Mouse (Mus musculus) right cerebral cortex, postnatal 10 days (tissue): ENCODE measurements at regions not wholly inside any gene's neighbourhood (a gene's known extent, or its start where the extent isn't known, plus 50 kb on each side); places are given as distances from the start of the nearest gene placed in this dataset.

Experiments
- DNase-seq, 2 experiments: peaks; one replicate each; pipeline ENCODE4 v3.0.0; 2021; ENCODE audit warnings: low spot score in 2 of 2

DNA sequence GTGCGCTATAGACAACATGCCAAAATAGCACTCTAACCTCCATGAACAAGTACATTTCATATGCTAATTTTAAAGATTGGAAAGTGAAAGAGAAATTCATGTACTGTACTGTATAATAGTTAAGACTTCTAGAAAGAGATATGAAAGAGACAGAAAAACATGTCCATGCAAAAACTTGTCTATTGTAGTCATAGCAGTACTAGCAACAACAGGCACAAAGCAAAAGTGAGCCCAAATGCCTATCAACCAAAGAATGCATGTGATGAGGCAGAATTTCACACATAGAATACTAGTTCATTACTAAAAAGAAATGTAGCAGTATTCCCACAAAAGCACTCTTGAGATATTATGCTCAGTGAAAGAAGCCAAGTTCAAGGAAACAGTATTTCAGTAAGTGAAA, 180.4 kb upstream of the Steap4 start:
- no peak for DNase-seq

- DNase-seq: no peak
These were observed 178.0 kb upstream of the Steap4 start for GRCm38 (mm10) chr5:7782235-7782634.

DNA sequence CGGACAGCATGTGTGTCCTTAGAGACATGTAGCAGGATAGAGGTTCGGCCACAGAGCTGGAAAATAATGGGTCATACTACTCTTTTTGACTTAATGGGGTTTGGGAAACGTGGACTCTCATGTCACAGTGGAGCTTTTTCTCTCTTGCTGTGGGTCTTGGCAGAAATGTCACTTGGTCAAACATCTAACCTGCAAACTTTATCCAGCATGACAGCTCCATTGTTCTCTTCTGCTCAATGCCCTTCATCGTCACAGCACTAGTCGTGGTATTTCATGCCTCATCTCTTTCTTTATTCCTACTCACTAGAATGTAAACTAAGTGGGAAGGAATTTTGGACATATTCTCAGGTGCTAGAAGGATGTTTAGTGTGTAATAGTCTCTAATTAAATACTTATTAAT, 171.9 kb upstream of the Steap4 start:
- DNase-seq: no peak

DNA sequence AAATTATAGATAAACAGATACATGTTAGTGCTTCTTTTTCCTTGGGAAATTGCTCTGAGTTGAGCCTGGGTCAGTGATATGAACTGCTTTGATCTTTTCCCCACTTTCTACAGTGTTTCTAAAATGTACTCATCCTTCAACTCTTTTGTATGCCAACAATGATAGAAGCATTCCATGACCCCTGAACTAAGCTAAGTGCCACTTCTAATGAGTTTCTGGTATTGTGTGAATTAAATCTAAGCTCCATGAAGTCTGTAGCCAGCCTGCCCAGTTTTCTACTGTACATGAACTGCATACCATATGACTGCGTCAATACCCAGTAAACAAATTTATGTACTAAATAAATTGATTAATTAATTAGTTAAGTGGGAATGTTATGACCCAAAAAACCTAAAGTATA, 171.1 kb upstream of the Steap4 start:
- DNase-seq: no peak

DNA sequence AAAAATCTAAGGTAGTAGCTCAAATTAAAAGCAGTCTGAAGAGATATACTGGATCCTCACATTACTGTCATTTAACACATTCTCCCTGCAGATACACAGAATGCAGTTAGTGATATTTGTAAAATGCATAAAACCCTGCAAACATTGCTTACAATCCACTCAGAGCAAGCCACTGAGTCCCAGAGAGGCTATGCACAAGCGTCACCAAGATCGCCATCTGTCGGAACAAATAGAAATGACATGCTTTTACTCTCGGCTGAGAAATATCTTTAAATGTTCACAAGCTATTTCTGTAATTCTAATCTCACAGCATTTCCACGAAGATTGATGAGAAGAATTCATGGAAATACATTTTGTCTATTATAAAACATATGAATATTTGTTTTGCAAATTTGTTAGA, 139.7 kb upstream of the Steap4 start:
- peak; percentile 31 to 34 for DNase-seq

DNA sequence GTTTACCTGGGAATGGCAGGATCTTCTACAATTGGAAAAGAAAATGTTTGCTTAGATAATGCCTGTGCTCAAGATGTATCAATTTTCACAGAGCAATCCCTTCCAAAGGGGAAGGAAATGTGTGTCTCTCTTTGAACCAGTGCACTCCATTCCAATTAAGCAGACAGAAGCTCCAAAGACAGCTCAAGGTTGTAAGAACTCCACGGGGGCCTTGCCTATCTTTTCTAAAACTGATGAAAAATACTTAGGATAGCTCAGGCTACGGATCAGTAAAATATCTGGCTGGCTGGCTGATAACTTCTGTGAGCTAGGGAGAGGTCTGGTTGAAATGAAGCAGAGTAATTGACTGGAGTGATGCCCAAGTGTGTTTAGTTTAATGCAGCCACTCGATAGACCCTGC, 138.6 kb upstream of the Steap4 start:
- no peak for DNase-seq

- no peak for DNase-seq
These were observed 130.6 kb upstream of the Steap4 start for GRCm38 (mm10) chr5:7829618-7830017.

DNA sequence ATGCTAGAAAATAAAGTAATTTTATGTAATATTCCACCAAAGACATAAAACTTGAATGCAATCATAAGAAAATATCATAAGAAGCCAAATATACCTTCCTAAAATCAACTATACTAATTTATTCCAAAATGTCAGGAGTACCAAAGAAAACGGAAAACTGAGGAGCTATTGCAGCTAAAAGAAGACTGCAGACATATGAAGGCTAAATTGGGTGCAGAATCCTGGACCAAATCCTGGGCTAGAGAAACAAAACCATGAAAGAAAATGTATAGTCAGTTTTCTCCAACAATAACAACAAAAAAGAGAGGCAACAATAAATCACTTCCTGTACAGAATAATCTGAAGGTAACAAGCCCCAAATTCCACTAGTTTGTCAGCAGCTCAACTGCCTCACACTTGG, 126.4 kb upstream of the Steap4 start:
- no peak for DNase-seq

DNA sequence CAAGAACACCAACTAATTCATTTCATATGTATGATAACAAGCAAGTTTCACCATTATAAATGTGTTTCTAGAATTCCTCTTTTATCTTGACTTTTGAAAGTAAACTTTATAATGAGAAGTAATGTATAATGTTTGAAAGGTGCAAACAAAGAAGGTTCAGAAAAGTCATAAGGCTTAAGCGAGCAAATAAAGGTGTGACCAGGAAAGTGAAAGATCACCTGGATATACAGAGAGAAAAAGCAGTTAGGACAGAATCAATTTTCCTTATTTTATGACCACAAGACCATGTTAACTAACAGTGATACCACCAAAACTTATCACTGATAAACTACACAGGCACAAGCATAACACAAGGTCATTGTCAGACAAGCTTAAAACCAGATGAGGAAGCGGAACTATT, 97.2 kb upstream of the Steap4 start:
- DNase-seq: no peak

- DNase-seq: no peak
These were observed 94.1 kb upstream of the Steap4 start for GRCm38 (mm10) chr5:7866041-7866641.

DNA sequence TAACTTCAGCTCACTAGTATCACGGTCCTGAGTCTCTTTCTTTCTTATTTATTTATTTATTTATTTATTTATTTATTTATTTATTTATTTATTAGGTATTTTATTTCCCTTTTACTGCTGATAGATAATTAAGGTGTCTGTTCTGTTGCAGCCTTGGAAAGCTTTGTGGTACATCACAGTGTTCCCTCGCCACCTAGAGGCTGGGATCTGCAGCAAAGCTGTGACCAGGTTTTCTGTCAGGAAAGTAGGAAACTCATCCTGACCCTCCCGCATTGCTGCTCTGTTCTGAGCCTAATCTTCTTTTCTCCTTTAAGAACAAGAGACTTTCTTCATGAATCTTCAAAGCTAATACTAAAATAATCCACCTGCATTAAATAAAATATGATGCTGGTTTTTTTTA, 60.7 kb upstream of the Steap4 start:
- DNase-seq: peak; percentile 67 to 75
